Mouse (Mus musculus): ENCODE measurements around the gene Rbfox2.

DNA sequence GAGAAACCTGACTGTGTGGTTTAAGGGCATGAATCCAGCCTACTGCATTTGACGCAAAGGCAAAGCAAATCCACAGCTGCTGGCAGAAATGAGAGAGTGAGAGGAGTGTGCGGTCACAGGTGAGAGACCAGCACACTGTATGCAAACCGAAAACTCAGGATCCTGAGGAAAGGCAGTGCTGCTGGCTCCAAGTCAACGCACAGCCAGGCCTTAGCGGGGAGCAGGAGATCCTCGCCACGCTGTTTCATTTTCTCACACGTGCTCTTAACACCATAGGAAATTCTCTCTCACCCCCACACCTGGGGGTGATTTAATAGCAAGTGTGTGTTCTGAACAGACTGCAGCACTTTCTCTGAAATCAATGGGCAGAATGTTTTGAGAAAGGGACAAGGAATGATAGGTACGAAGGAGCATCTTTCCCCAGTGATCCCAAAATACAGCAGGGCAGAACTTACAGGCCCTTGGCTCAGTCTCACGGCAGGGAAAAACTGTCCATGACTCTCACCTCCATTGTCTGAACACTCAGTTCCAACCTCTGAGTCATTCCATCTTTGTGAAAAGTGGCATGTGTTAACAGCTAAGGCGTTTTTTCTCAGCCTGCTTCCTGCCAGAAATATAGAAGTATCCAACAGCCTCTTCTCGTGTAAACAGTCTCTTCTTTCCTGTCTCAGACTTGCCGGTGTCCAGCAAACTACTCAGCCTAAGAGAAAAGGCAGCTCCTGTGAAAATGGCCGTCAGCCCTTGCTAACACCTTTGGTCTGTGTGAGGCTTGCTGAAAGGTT, 114.5 kb downstream of the Rbfox2 start:
- TF ChIP-seq CTCF (conservative IDR thresholded peaks at IDR 0.05; ENCODE audit: insufficient read depth, insufficient read length, low read depth, low read length) (no peak), POLR2A (IDR thresholded peaks at IDR 0.05; ENCODE audit: low read depth, low read length) (no peak)
